Mouse (Mus musculus): ENCODE measurements around the gene Gbe1.

- TF ChIP-seq CTCF (IDR thresholded peaks at IDR 0.05; ENCODE audit: extremely low read depth, insufficient read depth, insufficient read length, insufficient replicate concordance) = no peak
- no peak for TF ChIP-seq POLR2A (IDR thresholded peaks at IDR 0.05; ENCODE audit: low read depth, low read length)
Measured at GRCm38 (mm10) chr16:70476161-70476560, 162.4 kb downstream of the Gbe1 start.
